Mouse (Mus musculus) ES-Bruce4 (cell line): ENCODE data around the gene Itsn2. TPM values are rescaled to one million over a fixed set of nuclear protein-coding genes. Genes with fewer than 3 reads are reported as not detected.

Source experiments
- H3K27ac ChIP-seq: 2 replicates; pipeline ENCODE4 v1.5.1; 2012; ENCODE audit warnings: low read length, inconsistent platforms; ENCODE audit not compliant: insufficient read depth
- H3K27me3 ChIP-seq: 2 replicates; pipeline ENCODE4 v1.6.1; 2012; ENCODE audit warnings: mild to moderate bottlenecking, low read length, inconsistent platforms; ENCODE audit not compliant: control insufficient read depth, poor library complexity, insufficient read depth, severe bottlenecking
- H3K36me3 ChIP-seq: 2 replicates; pipeline ENCODE4 v1.6.1; 2012; ENCODE audit warnings: inconsistent platforms, mild to moderate bottlenecking, low read length, moderate library complexity; ENCODE audit not compliant: control insufficient read depth, poor library complexity, insufficient read depth, severe bottlenecking
- H3K4me1 ChIP-seq: one replicate; pipeline ENCODE4 v1.8.1; 2011; ENCODE audit warnings: low read length; ENCODE audit not compliant: control insufficient read depth, insufficient read depth
- H3K4me3 ChIP-seq: 2 replicates; pipeline ENCODE4 v1.5.1; 2011; ENCODE audit warnings: low read depth, mild to moderate bottlenecking, low read length
- H3K9ac ChIP-seq: 2 replicates; pipeline ENCODE4 v1.6.1; 2012; ENCODE audit warnings: low read depth, mild to moderate bottlenecking, inconsistent platforms; ENCODE audit not compliant: poor library complexity, severe bottlenecking
- H3K9me3 ChIP-seq: replicated peaks from 2 replicates; pipeline ENCODE4 v1.6.1; 2012; ENCODE audit warnings: mild to moderate bottlenecking, low read length, inconsistent platforms; ENCODE audit not compliant: control insufficient read depth, poor library complexity, insufficient read depth, severe bottlenecking
- CTCF ChIP-seq: IDR thresholded peaks from one replicate; pipeline ENCODE4 v1.8.1; 2011; ENCODE audit warnings: low read depth, low read length
- EP300 ChIP-seq: IDR thresholded peaks from 2 replicates; pipeline ENCODE4 v1.6.1; 2011; ENCODE audit warnings: low read depth, low read length; ENCODE audit not compliant: insufficient read depth
- POLR2A ChIP-seq: IDR thresholded peaks from one replicate; pipeline ENCODE4 v1.8.1; 2011; ENCODE audit warnings: low read length; ENCODE audit not compliant: insufficient read depth
- polyA plus RNA-seq: library from polyadenylated mRNA; stranded (reverse); fragments of >200 nt; gene quantifications from 2 replicates; pipeline ENCODE4 v1.2.4, GENCODE M21; 2011; ENCODE audit warnings: low read depth; ENCODE audit not compliant: missing spikeins, insufficient read depth, insufficient read length

Gene Itsn2
- polyA plus RNA-seq, 1 experiment, result 35.3 TPM

- Histone ChIP-seq H3K36me3 (peaks cover 7% of the 10 kb centered on the region), H3K27ac (no peak overlapping the region), H3K4me3 (no peak overlapping the region), H3K4me1 (no peaks in the 10 kb centered on the region), H3K9ac (no peak overlapping the region), H3K27me3 (no peaks in the 10 kb centered on the region), H3K9me3 (peaks cover 11% of the 10 kb centered on the region)
- TF ChIP-seq POLR2A (no peak), CTCF (no peak), EP300 (no peak)
Measured at GRCm38 (mm10) chr12:4665675-4666037, 73.2 kb downstream of the Itsn2 start.

GRCm38 (mm10) chr12:4676336-4676735, 83.9 kb downstream of the Itsn2 start:
- no peaks in the 10 kb centered on the region for H3K4me1 ChIP-seq
- no peak for TF ChIP-seq CTCF
- H3K36me3 ChIP-seq, result peaks cover 4% of the 10 kb centered on the region
- H3K9ac ChIP-seq, result no peak overlapping the region
- H3K4me3 ChIP-seq, result no peak overlapping the region
- no peaks in the 10 kb centered on the region for H3K9me3 ChIP-seq
- no peaks in the 10 kb centered on the region for H3K27me3 ChIP-seq
- no peak overlapping the region for H3K27ac ChIP-seq

- Histone ChIP-seq H3K36me3 (no peaks in the 10 kb centered on the region; the same call in 1 of the 2 replicates), H3K4me3 (no peak overlapping the region), H3K27ac (no peak overlapping the region), H3K4me1 (no peaks in the 10 kb centered on the region), H3K9ac (no peak overlapping the region), H3K9me3 (no peaks in the 10 kb centered on the region), H3K27me3 (no peaks in the 10 kb centered on the region)
- no peak for TF ChIP-seq EP300
- no peak for TF ChIP-seq POLR2A
Measured at GRCm38 (mm10) chr12:4679971-4680370, 87.5 kb downstream of the Itsn2 start.

- no peaks in the 10 kb centered on the region for H3K4me1 ChIP-seq
- H3K36me3 ChIP-seq, result no peaks in the 10 kb centered on the region
- no peak overlapping the region for H3K27ac ChIP-seq
- H3K4me3 ChIP-seq, result no peak overlapping the region
- no peaks in the 10 kb centered on the region for H3K27me3 ChIP-seq
- H3K9ac ChIP-seq, result no peak overlapping the region
- no peak for TF ChIP-seq POLR2A
- no peak for TF ChIP-seq CTCF
- TF ChIP-seq EP300, result no peak
- H3K9me3 ChIP-seq, result no peaks in the 10 kb centered on the region
Measured at GRCm38 (mm10) chr12:4685441-4685840, 93.0 kb downstream of the Itsn2 start.

- no peak overlapping the region for H3K4me3 ChIP-seq
- H3K4me1 ChIP-seq, result no peaks in the 10 kb centered on the region
- H3K27ac ChIP-seq, result no peak overlapping the region
- no peaks in the 10 kb centered on the region for H3K27me3 ChIP-seq
- no peak overlapping the region for H3K9ac ChIP-seq
- no peaks in the 10 kb centered on the region for H3K9me3 ChIP-seq
- no peaks in the 10 kb centered on the region for H3K36me3 ChIP-seq
- TF ChIP-seq POLR2A (no peak), EP300 (no peak), CTCF (no peak)
Measured at GRCm38 (mm10) chr12:4688386-4688785, 95.9 kb downstream of the Itsn2 start.

- Histone ChIP-seq H3K27ac (no peak overlapping the region), H3K36me3 (no peaks in the 10 kb centered on the region), H3K4me3 (no peak overlapping the region), H3K9me3 (no peaks in the 10 kb centered on the region), H3K9ac (no peak overlapping the region), H3K4me1 (no peaks in the 10 kb centered on the region), H3K27me3 (no peaks in the 10 kb centered on the region)
- TF ChIP-seq EP300, result no peak
- TF ChIP-seq CTCF, result no peak
- TF ChIP-seq POLR2A, result no peak
Measured at GRCm38 (mm10) chr12:4689341-4689740, 96.9 kb downstream of the Itsn2 start.

GRCm38 (mm10) chr12:4691193-4691592, 98.8 kb downstream of the Itsn2 start:
- TF ChIP-seq CTCF, result no peak
- H3K4me3 ChIP-seq, result no peak overlapping the region

More at GRCm38 (mm10) chr12:4691193-4691592, 98.8 kb downstream of the Itsn2 start:
- Histone ChIP-seq H3K9ac (no peak overlapping the region), H3K36me3 (no peaks in the 10 kb centered on the region), H3K27ac (no peak overlapping the region), H3K9me3 (no peaks in the 10 kb centered on the region), H3K27me3 (no peaks in the 10 kb centered on the region), H3K4me1 (no peaks in the 10 kb centered on the region)
